Mouse (Mus musculus) megakaryocyte, embryonic 14.5 days (primary cell): ENCODE measurements at regions not wholly inside any gene's neighbourhood (a gene's known extent, or its start where the extent isn't known, plus 50 kb on each side); places are given as distances from the start of the nearest gene placed in this dataset.

Experiments used
- H3K27me3 ChIP-seq: replicated peaks from 2 replicates; pipeline ENCODE3; 2012; ENCODE audit warnings: inconsistent platforms
- H3K36me3 ChIP-seq: replicated peaks from 2 replicates; pipeline ENCODE3; 2012; ENCODE audit warnings: low read length, inconsistent platforms, mixed read lengths
- H3K4me1 ChIP-seq: 2 replicates; pipeline ENCODE4 v1.6.1; 2012; ENCODE audit warnings: inconsistent platforms
- H3K4me3 ChIP-seq: replicated peaks from 2 replicates; pipeline ENCODE3; 2012; ENCODE audit warnings: moderate library complexity, mild to moderate bottlenecking, inconsistent platforms
- H3K9me3 ChIP-seq: 2 replicates; pipeline ENCODE4 v1.6.1; 2012; ENCODE audit warnings: inconsistent platforms
- FLI1 ChIP-seq: IDR thresholded peaks from 2 replicates; pipeline ENCODE4 v1.6.1; 2012; ENCODE audit warnings: low read length, inconsistent platforms, mixed read lengths
- GATA1 ChIP-seq: IDR thresholded peaks from 3 replicates; pipeline ENCODE4 v1.6.1; 2012; ENCODE audit warnings: mixed read lengths, low read length, inconsistent platforms, borderline replicate concordance

- Histone ChIP-seq H3K27me3 (no peaks in the 10 kb centered on the region), H3K4me1 (no peaks in the 10 kb centered on the region), H3K9me3 (no peaks in the 10 kb centered on the region), H3K4me3 (no peak overlapping the region), H3K36me3 (no peaks in the 10 kb centered on the region)
- TF ChIP-seq GATA1 (no peak), FLI1 (no peak)
Measured at GRCm38 (mm10) chr3:4226986-4227385, 1523.6 kb upstream of the Gm8797 start.

- TF ChIP-seq FLI1 (no peak), GATA1 (no peak)
- Histone ChIP-seq H3K9me3 (no peaks in the 10 kb centered on the region), H3K4me3 (no peak overlapping the region), H3K4me1 (no peaks in the 10 kb centered on the region), H3K36me3 (no peaks in the 10 kb centered on the region), H3K27me3 (no peaks in the 10 kb centered on the region)
Measured at GRCm38 (mm10) chr3:4271361-4271760, 1479.2 kb upstream of the Gm8797 start.

- H3K36me3 ChIP-seq, result no peaks in the 10 kb centered on the region
- no peaks in the 10 kb centered on the region for H3K9me3 ChIP-seq
- TF ChIP-seq FLI1, result no peak
- no peaks in the 10 kb centered on the region for H3K4me1 ChIP-seq
- H3K27me3 ChIP-seq, result no peaks in the 10 kb centered on the region
- no peak overlapping the region for H3K4me3 ChIP-seq
Measured at GRCm38 (mm10) chr3:4274607-4275006, 1476.0 kb upstream of the Gm8797 start.

- Histone ChIP-seq H3K36me3 (no peaks in the 10 kb centered on the region), H3K9me3 (no peaks in the 10 kb centered on the region), H3K4me1 (no peaks in the 10 kb centered on the region), H3K27me3 (no peaks in the 10 kb centered on the region), H3K4me3 (no peak overlapping the region)
- TF ChIP-seq FLI1, result no peak
- TF ChIP-seq GATA1, result no peak
Measured at GRCm38 (mm10) chr3:4278042-4278441, 1472.6 kb upstream of the Gm8797 start.

GRCm38 (mm10) chr3:4280366-4281020 is 1470.1 kb upstream of the Gm8797 start:
- no peaks in the 10 kb centered on the region for H3K4me1 ChIP-seq
- no peak for TF ChIP-seq FLI1
- no peak for TF ChIP-seq GATA1
- no peaks in the 10 kb centered on the region for H3K36me3 ChIP-seq
- no peaks in the 10 kb centered on the region for H3K9me3 ChIP-seq
- H3K4me3 ChIP-seq, result no peak overlapping the region
- no peaks in the 10 kb centered on the region for H3K27me3 ChIP-seq

GRCm38 (mm10) chr3:4281092-4281491 is 1469.5 kb upstream of the Gm8797 start:
- TF ChIP-seq GATA1, result no peak
- TF ChIP-seq FLI1, result no peak
- no peaks in the 10 kb centered on the region for H3K4me1 ChIP-seq
- no peaks in the 10 kb centered on the region for H3K27me3 ChIP-seq

GRCm38 (mm10) chr3:4287141-4287540 is 1463.5 kb upstream of the Gm8797 start:
- no peaks in the 10 kb centered on the region for H3K27me3 ChIP-seq
- no peak for TF ChIP-seq FLI1
- no peak for TF ChIP-seq GATA1

More at GRCm38 (mm10) chr3:4281092-4281491, 1469.5 kb upstream of the Gm8797 start:
- no peaks in the 10 kb centered on the region for H3K9me3 ChIP-seq
- no peak overlapping the region for H3K4me3 ChIP-seq
- H3K36me3 ChIP-seq, result no peaks in the 10 kb centered on the region

GRCm38 (mm10) chr3:4336441-4336840 is 1414.2 kb upstream of the Gm8797 start:
- Histone ChIP-seq H3K9me3 (no peaks in the 10 kb centered on the region; the same call in 1 of the 2 replicates), H3K36me3 (no peaks in the 10 kb centered on the region), H3K27me3 (no peaks in the 10 kb centered on the region), H3K4me3 (no peak overlapping the region), H3K4me1 (no peaks in the 10 kb centered on the region)
- TF ChIP-seq FLI1, result no peak
- no peak for TF ChIP-seq GATA1

More at GRCm38 (mm10) chr3:4287141-4287540, 1463.5 kb upstream of the Gm8797 start:
- H3K4me1 ChIP-seq, result no peaks in the 10 kb centered on the region
- H3K36me3 ChIP-seq, result no peaks in the 10 kb centered on the region
- no peak overlapping the region for H3K4me3 ChIP-seq
- H3K9me3 ChIP-seq, result no peaks in the 10 kb centered on the region

- Histone ChIP-seq H3K36me3 (no peaks in the 10 kb centered on the region), H3K4me3 (peak overlapping the region; percentile 1), H3K27me3 (no peaks in the 10 kb centered on the region), H3K4me1 (no peaks in the 10 kb centered on the region), H3K9me3 (no peaks in the 10 kb centered on the region; the same call in 1 of the 2 replicates)
- TF ChIP-seq FLI1 (no peak), GATA1 (no peak)
Measured at GRCm38 (mm10) chr3:4339153-4339552, 1411.5 kb upstream of the Gm8797 start.
